Mouse (Mus musculus): ENCODE measurements around the gene Rps27l. TPM values are rescaled to one million over a fixed set of nuclear protein-coding genes. Genes with fewer than 3 reads are reported as not detected.

Gene Rps27l
- polyA plus RNA-seq, 1 experiment from 2014 or later, result 818 TPM

DNA sequence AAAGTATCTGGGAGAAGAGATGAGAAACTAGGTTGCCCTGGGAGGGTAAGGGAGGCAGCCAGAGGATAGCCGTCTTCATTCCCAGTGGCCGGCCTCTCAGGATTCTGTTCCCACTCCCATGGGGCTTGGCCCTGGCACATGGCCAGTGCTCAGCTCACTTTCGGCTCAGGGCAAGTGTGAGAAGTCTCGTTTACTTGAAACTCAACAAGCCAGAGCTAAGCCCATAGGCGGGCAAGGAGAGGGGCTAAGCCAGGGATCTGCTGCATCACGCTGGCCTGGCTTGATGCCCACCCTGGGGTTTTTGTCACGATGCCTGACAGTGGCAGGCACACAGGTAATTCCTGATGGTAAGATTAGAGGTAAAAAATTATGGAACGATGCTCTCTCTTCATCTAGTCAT, 8.4 kb upstream of the Rps27l start:
- ATAC-seq, result no peak
- H3K27me3 ChIP-seq (replicated peaks; ENCODE audit: control insufficient read depth, insufficient read depth, low read length), result no peaks in the 10 kb centered on the region
- H3K27ac ChIP-seq (ENCODE audit: low read length), result no peak overlapping the region
- no peak overlapping the region for H3K9ac ChIP-seq (ENCODE audit: low read depth, low read length)
- H3K36me3 ChIP-seq (ENCODE audit: control insufficient read depth, insufficient read depth, low read length), result no peaks in the 10 kb centered on the region
- peaks cover 5% of the 10 kb centered on the region for H3K4me1 ChIP-seq (ENCODE audit: control insufficient read depth, insufficient read depth, low read length)
- H3K4me3 ChIP-seq (ENCODE audit: low read length), result no peak overlapping the region
- no peak overlapping the region for H3K4me2 ChIP-seq (ENCODE audit: low read depth, low read length)
- 59% methylated on average over 8 of the region's 8 CpGs for WGBS
- no peaks in the 10 kb centered on the region for H3K9me3 ChIP-seq (ENCODE audit: control insufficient read depth, low read length)

DNA sequence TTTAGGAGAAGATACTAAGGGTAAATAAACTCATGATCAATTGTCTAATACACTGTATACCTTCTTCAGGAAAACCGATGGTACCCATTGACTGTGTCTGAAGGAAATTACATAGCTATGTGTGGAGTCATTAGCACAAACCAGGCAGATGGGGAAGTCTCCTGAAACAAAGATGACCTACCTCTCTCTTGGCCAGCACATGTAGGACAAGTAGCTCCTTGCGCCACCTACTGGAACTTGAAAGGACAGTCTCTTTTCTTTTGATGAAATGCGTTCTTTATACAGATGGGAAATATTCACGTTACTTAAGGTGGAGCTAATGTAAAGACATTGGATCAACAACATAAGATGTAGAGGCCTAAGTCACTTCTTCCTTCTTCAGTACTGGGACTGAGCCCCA, 7.0 kb upstream of the Rps27l start:
- Histone ChIP-seq H3K9me3 (ENCODE audit: control insufficient read depth, low read length) (no peaks in the 10 kb centered on the region), H3K4me1 (ENCODE audit: control insufficient read depth, insufficient read depth, low read length) (peaks cover 7% of the 10 kb centered on the region), H3K36me3 (ENCODE audit: control insufficient read depth, insufficient read depth, low read length) (no peaks in the 10 kb centered on the region), H3K27ac (ENCODE audit: low read length) (no peak overlapping the region), H3K9ac (ENCODE audit: low read depth, low read length) (no peak overlapping the region), H3K4me2 (ENCODE audit: low read depth, low read length) (no peak overlapping the region), H3K4me3 (ENCODE audit: low read length) (no peak overlapping the region), H3K27me3 (replicated peaks; ENCODE audit: control insufficient read depth, insufficient read depth, low read length) (no peaks in the 10 kb centered on the region)
- ATAC-seq, result no peak
- 8% methylated on average over 4 of the region's 4 CpGs for WGBS

GRCm38 (mm10) chr9:66945161-66945560, 725 bp upstream of the Rps27l start:
- no peaks in the 10 kb centered on the region for H3K9me3 ChIP-seq (ENCODE audit: control insufficient read depth, low read length)
- H3K27ac ChIP-seq (ENCODE audit: low read length), result peak overlapping the region; percentile 91
- peak overlapping the region; percentile 91 for H3K9ac ChIP-seq (ENCODE audit: low read depth, low read length)
- peak overlapping the region; percentile 95 for H3K4me3 ChIP-seq (ENCODE audit: low read length)
- peaks cover 14% of the 10 kb centered on the region for H3K4me1 ChIP-seq (ENCODE audit: control insufficient read depth, insufficient read depth, low read length)
- no peaks in the 10 kb centered on the region for H3K27me3 ChIP-seq (replicated peaks; ENCODE audit: control insufficient read depth, insufficient read depth, low read length)
- H3K36me3 ChIP-seq (ENCODE audit: control insufficient read depth, insufficient read depth, low read length), result 0 out of 2 replicates have a peak, but pooled peaks cover 2% of the 10 kb centered on the region
- ATAC-seq, result no peak
- peak overlapping the region; percentile 80 for H3K4me2 ChIP-seq (ENCODE audit: low read depth, low read length)
- WGBS, result 18% methylated on average over 4 of the region's 4 CpGs

GRCm38 (mm10) chr9:66948536-66948935, 2.6 kb downstream of the Rps27l start:
- Histone ChIP-seq H3K4me1 (ENCODE audit: control insufficient read depth, insufficient read depth, low read length) (peaks cover 7% of the 10 kb centered on the region; the same call in 1 of the 2 replicates), H3K27me3 (replicated peaks; ENCODE audit: control insufficient read depth, insufficient read depth, low read length) (no peaks in the 10 kb centered on the region), H3K9me3 (ENCODE audit: control insufficient read depth, low read length) (no peaks in the 10 kb centered on the region), H3K4me2 (ENCODE audit: low read depth, low read length) (no peak overlapping the region), H3K36me3 (ENCODE audit: control insufficient read depth, insufficient read depth, low read length) (0 out of 2 replicates have a peak, but pooled peaks cover 2% of the 10 kb centered on the region), H3K9ac (ENCODE audit: low read depth, low read length) (no peak overlapping the region), H3K4me3 (ENCODE audit: low read length) (no peak overlapping the region), H3K27ac (ENCODE audit: low read length) (no peak overlapping the region)
- ATAC-seq, result no peak
- WGBS, result 96% methylated on average over 2 of the region's 2 CpGs

DNA sequence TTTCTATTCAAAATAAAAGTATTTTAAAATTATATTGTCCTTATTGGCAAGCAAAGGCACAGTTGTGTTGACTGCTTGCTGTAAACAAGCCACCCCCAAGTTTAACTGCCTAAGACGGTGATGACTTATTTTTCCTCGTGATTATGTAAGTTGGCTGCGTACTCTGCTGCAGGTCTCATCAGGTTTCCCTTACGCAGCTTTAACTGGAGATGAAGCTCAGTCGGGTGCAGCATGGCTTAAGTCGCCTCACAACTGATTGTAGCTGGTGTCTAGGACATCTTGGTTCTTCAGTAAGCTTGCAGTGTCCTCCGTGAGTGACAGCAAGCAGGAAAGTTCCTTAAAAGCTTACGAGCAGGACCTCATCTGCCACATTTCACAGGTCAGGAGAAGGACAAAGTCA, 6.4 kb downstream of the Rps27l start:
- Histone ChIP-seq H3K27ac (ENCODE audit: low read length) (no peak overlapping the region), H3K4me1 (ENCODE audit: control insufficient read depth, insufficient read depth, low read length) (peaks cover 2% of the 10 kb centered on the region; the same call in 1 of the 2 replicates), H3K9ac (ENCODE audit: low read depth, low read length) (no peak overlapping the region), H3K9me3 (ENCODE audit: control insufficient read depth, low read length) (no peaks in the 10 kb centered on the region), H3K27me3 (replicated peaks; ENCODE audit: control insufficient read depth, insufficient read depth, low read length) (no peaks in the 10 kb centered on the region), H3K36me3 (ENCODE audit: control insufficient read depth, insufficient read depth, low read length) (0 out of 2 replicates have a peak, but pooled peaks cover 2% of the 10 kb centered on the region), H3K4me3 (ENCODE audit: low read length) (no peak overlapping the region), H3K4me2 (ENCODE audit: low read depth, low read length) (no peak overlapping the region)
- 79% methylated on average over 8 of the region's 8 CpGs for WGBS
- no peak for ATAC-seq

DNA sequence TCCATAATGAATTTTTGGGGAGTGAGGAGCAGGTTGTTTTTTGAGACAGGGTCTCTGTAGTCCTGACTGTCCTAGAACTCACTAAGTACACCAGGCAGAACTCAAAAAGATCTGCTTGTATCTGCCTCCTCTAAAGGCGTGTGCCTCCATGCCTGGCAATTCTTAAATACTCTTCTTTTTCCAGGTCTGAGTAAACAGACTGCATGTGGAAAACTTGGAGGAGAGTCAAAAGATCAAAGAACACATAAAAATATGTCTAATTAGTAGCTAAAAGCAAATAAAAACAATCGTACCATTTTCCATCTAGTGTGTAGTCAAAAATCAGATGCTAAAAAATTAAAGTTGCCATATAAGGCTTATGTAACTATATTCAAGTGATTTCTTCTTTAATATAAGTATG, 7.0 kb downstream of the Rps27l start:
- peaks cover 2% of the 10 kb centered on the region; the same call in 1 of the 2 replicates for H3K4me1 ChIP-seq (ENCODE audit: control insufficient read depth, insufficient read depth, low read length)
- WGBS, result 69% methylated on average over 2 of the region's 2 CpGs
- H3K4me3 ChIP-seq (ENCODE audit: low read length), result no peak overlapping the region
- H3K9me3 ChIP-seq (ENCODE audit: control insufficient read depth, low read length), result no peaks in the 10 kb centered on the region
- H3K27me3 ChIP-seq (replicated peaks; ENCODE audit: control insufficient read depth, insufficient read depth, low read length), result no peaks in the 10 kb centered on the region
- H3K27ac ChIP-seq (ENCODE audit: low read length), result no peak overlapping the region
- H3K4me2 ChIP-seq (ENCODE audit: low read depth, low read length), result no peak overlapping the region
- no peak for ATAC-seq
- no peak overlapping the region for H3K9ac ChIP-seq (ENCODE audit: low read depth, low read length)
- H3K36me3 ChIP-seq (ENCODE audit: control insufficient read depth, insufficient read depth, low read length), result 0 out of 2 replicates have a peak, but pooled peaks cover 2% of the 10 kb centered on the region

- H3K27ac ChIP-seq (ENCODE audit: low read length), result no peak overlapping the region
- no peak overlapping the region for H3K9ac ChIP-seq (ENCODE audit: low read depth, low read length)
- H3K36me3 ChIP-seq (ENCODE audit: control insufficient read depth, insufficient read depth, low read length), result no peaks in the 10 kb centered on the region
- WGBS, result 93% methylated on average over 3 of the region's 3 CpGs
- ATAC-seq, result no peak
- H3K4me1 ChIP-seq (ENCODE audit: control insufficient read depth, insufficient read depth, low read length), result no peaks in the 10 kb centered on the region
- no peaks in the 10 kb centered on the region for H3K27me3 ChIP-seq (replicated peaks; ENCODE audit: control insufficient read depth, insufficient read depth, low read length)
- H3K9me3 ChIP-seq (ENCODE audit: control insufficient read depth, low read length), result no peaks in the 10 kb centered on the region
- H3K4me2 ChIP-seq (ENCODE audit: low read depth, low read length), result no peak overlapping the region
- H3K4me3 ChIP-seq (ENCODE audit: low read length), result no peak overlapping the region
Measured at GRCm38 (mm10) chr9:66957451-66957850, 11.6 kb downstream of the Rps27l start.

- Histone ChIP-seq H3K27ac (ENCODE audit: low read length) (no peak overlapping the region), H3K36me3 (ENCODE audit: control insufficient read depth, insufficient read depth, low read length) (0 out of 2 replicates have a peak, but pooled peaks cover 2% of the 10 kb centered on the region), H3K4me3 (ENCODE audit: low read length) (no peak overlapping the region), H3K4me1 (ENCODE audit: control insufficient read depth, insufficient read depth, low read length) (no peaks in the 10 kb centered on the region), H3K9ac (ENCODE audit: low read depth, low read length) (no peak overlapping the region), H3K4me2 (ENCODE audit: low read depth, low read length) (no peak overlapping the region), H3K27me3 (replicated peaks; ENCODE audit: control insufficient read depth, insufficient read depth, low read length) (no peaks in the 10 kb centered on the region), H3K9me3 (ENCODE audit: control insufficient read depth, low read length) (no peaks in the 10 kb centered on the region)
- 81% methylated on average over 3 of the region's 3 CpGs for WGBS
- ATAC-seq, result no peak
Measured at GRCm38 (mm10) chr9:66961478-66961877, 15.6 kb downstream of the Rps27l start.

- no peak overlapping the region for H3K4me2 ChIP-seq (ENCODE audit: low read depth, low read length)
- no peaks in the 10 kb centered on the region for H3K27me3 ChIP-seq (replicated peaks; ENCODE audit: control insufficient read depth, insufficient read depth, low read length)
- H3K4me1 ChIP-seq (ENCODE audit: control insufficient read depth, insufficient read depth, low read length), result no peaks in the 10 kb centered on the region
- no peaks in the 10 kb centered on the region for H3K9me3 ChIP-seq (ENCODE audit: control insufficient read depth, low read length)
- 45% methylated on average over 8 of the region's 8 CpGs for WGBS
- no peak overlapping the region for H3K9ac ChIP-seq (ENCODE audit: low read depth, low read length)
- ATAC-seq, result no peak
- H3K27ac ChIP-seq (ENCODE audit: low read length), result no peak overlapping the region
- H3K36me3 ChIP-seq (ENCODE audit: control insufficient read depth, insufficient read depth, low read length), result 0 out of 2 replicates have a peak, but pooled peaks cover 2% of the 10 kb centered on the region
- H3K4me3 ChIP-seq (ENCODE audit: low read length), result no peak overlapping the region
Measured at GRCm38 (mm10) chr9:66967492-66967891, 21.6 kb downstream of the Rps27l start.

DNA sequence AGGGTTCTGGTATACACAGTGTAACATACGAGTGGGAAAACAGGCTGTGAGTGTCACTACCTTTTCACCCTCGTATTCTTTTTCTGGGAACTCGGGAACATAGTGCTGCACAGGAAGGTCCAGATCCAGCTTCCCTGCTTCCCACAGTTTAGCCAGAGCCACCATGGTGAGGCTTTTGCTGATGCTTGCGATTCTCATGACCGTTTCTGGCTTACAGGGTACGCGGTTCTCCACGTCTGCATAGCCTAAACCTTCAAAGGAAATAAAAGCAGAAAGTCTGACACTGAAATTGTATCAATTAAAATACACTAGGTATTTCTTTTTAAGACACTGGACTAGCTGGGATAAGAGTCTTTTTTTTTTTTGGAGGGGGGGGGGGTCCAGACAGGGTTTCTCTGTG, 25.2 kb downstream of the Rps27l start:
- Histone ChIP-seq H3K4me1 (ENCODE audit: control insufficient read depth, insufficient read depth, low read length) (peaks cover 2% of the 10 kb centered on the region; the same call in 1 of the 2 replicates), H3K9ac (ENCODE audit: low read depth, low read length) (no peak overlapping the region), H3K27me3 (replicated peaks; ENCODE audit: control insufficient read depth, insufficient read depth, low read length) (no peaks in the 10 kb centered on the region), H3K9me3 (ENCODE audit: control insufficient read depth, low read length) (no peaks in the 10 kb centered on the region), H3K27ac (ENCODE audit: low read length) (no peak overlapping the region), H3K4me2 (ENCODE audit: low read depth, low read length) (no peak overlapping the region), H3K4me3 (ENCODE audit: low read length) (no peak overlapping the region), H3K36me3 (ENCODE audit: control insufficient read depth, insufficient read depth, low read length) (no peaks in the 10 kb centered on the region)
- ATAC-seq, result no peak
- 87% methylated on average over 8 of the region's 8 CpGs for WGBS
